Mouse (Mus musculus): ENCODE data around the gene Tmem86a. TPM values are rescaled to one million over a fixed set of nuclear protein-coding genes. Genes with fewer than 3 reads are reported as not detected.
"Not testable (repeated sequence)": the region's sequence is repeated elsewhere in the genome, so short reads cannot be mapped to it uniquely, and the experiment has no call there.

Tmem86a gene
- 1 to 10 TPM; 1.5 to 6.6 (median 3.8) TPM for polyA plus RNA-seq (2017; shearing (Covaris generic))

GRCm38 (mm10) chr7:47050366-47050765, at the start of gene Tmem86a:
Tmem86a (plus strand) TSS chr7:47050601.
- ATAC-seq = peak; percentile 97

- no peak for ATAC-seq
Measured at GRCm38 (mm10) chr7:47000644-47000983, 49.8 kb upstream of the Tmem86a start.

GRCm38 (mm10) chr7:47001125-47001899, 49.1 kb upstream of the Tmem86a start:
- no peak for ATAC-seq

GRCm38 (mm10) chr7:47001900-47002275, 48.5 kb upstream of the Tmem86a start:
- no peak for ATAC-seq

GRCm38 (mm10) chr7:47003411-47004115, 46.8 kb upstream of the Tmem86a start:
- ATAC-seq = no peak

GRCm38 (mm10) chr7:47007109-47007780, 43.2 kb upstream of the Tmem86a start:
- ATAC-seq = peak; percentile 8

- ATAC-seq = peak; percentile 22
Measured at GRCm38 (mm10) chr7:47007818-47008167, 42.6 kb upstream of the Tmem86a start.

- ATAC-seq = peak; percentile 87
Measured at GRCm38 (mm10) chr7:47008168-47008993, 42.0 kb upstream of the Tmem86a start, which contains the start of gene Spty2d1. Spty2d1 (minus strand) TSS chr7:47008411.

- ATAC-seq = no peak
Measured at GRCm38 (mm10) chr7:47013131-47013767, 37.2 kb upstream of the Tmem86a start.

- ATAC-seq = no peak
Measured at GRCm38 (mm10) chr7:47014564-47015389, 35.6 kb upstream of the Tmem86a start.

- ATAC-seq = peak; percentile 78
Measured at GRCm38 (mm10) chr7:47015390-47016065, 34.9 kb upstream of the Tmem86a start.

- no peak for ATAC-seq
Measured at GRCm38 (mm10) chr7:47016602-47017001, 33.8 kb upstream of the Tmem86a start.

GRCm38 (mm10) chr7:47017146-47017545, 33.3 kb upstream of the Tmem86a start:
- ATAC-seq = no peak

GRCm38 (mm10) chr7:47019641-47020040, 30.8 kb upstream of the Tmem86a start:
- ATAC-seq = no peak

GRCm38 (mm10) chr7:47020956-47021355, 29.4 kb upstream of the Tmem86a start:
- no peak for ATAC-seq

GRCm38 (mm10) chr7:47022482-47022881, 27.9 kb upstream of the Tmem86a start:
- ATAC-seq = peak; percentile 96

- ATAC-seq = peak; percentile 54
Measured at GRCm38 (mm10) chr7:47023530-47023929, 26.9 kb upstream of the Tmem86a start.

- no peak for ATAC-seq
Measured at GRCm38 (mm10) chr7:47024454-47024853, 25.9 kb upstream of the Tmem86a start.

GRCm38 (mm10) chr7:47025429-47025828, 25.0 kb upstream of the Tmem86a start:
- ATAC-seq = no peak

GRCm38 (mm10) chr7:47026899-47027298, 23.5 kb upstream of the Tmem86a start:
- not testable (repeated sequence) for ATAC-seq

GRCm38 (mm10) chr7:47027520-47027919, 22.9 kb upstream of the Tmem86a start:
- no peak for ATAC-seq

All from inflammation-experienced regulatory T-cells, adult 6 months (primary cell).